Mouse (Mus musculus): ENCODE data around the gene Actn4.

- TF ChIP-seq POLR2A (IDR thresholded peaks at IDR 0.05; ENCODE audit: low read depth, low read length) (no peak), CTCF (conservative IDR thresholded peaks at IDR 0.05; ENCODE audit: insufficient read depth, insufficient read length, low read depth, low read length) (no peak)
These were observed 97.8 kb downstream of the Actn4 start for GRCm38 (mm10) chr7:28864288-28864750.
